Mouse (Mus musculus) liver, embryonic 15.5 days (tissue): Measurements from ENCODE around the gene Filip1l. TPM values are rescaled to one million over a fixed set of nuclear protein-coding genes. Genes with fewer than 3 reads are reported as not detected.

Experiments used
- ATAC-seq: fragments of 200-750 bp; cut with Nextera tagmentation; 2 replicates; pipeline ENCODE4 v1.8.0; 2017; ENCODE audit warnings: moderate number of reproducible peaks, mild to moderate bottlenecking, moderate library complexity; ENCODE audit not compliant: insufficient read depth
- H3K27ac ChIP-seq: fragments of 300-500 bp; sonication (generic); replicated peaks from 2 replicates; pipeline ENCODE4 v1.5.1; 2015; ENCODE audit warnings: mild to moderate bottlenecking, inconsistent platforms
- H3K27me3 ChIP-seq: fragments of 300-500 bp; sonication (generic); 2 replicates; pipeline ENCODE4 v1.6.1; 2015; ENCODE audit warnings: mild to moderate bottlenecking, inconsistent platforms
- H3K36me3 ChIP-seq: fragments of 300-500 bp; sonication (generic); replicated peaks from 2 replicates; pipeline ENCODE4 v1.6.1; 2015; ENCODE audit warnings: moderate library complexity, mild to moderate bottlenecking, inconsistent platforms
- H3K4me1 ChIP-seq: fragments of 300-500 bp; sonication (generic); replicated peaks from 2 replicates; pipeline ENCODE4 v1.6.1; 2015; ENCODE audit warnings: inconsistent platforms
- H3K4me2 ChIP-seq: fragments of 300-500 bp; sonication (generic); 2 replicates; pipeline ENCODE4 v1.6.1; 2015; ENCODE audit warnings: moderate library complexity, mild to moderate bottlenecking, inconsistent platforms
- H3K4me3 ChIP-seq: fragments of 300-500 bp; sonication (generic); replicated peaks from 2 replicates; pipeline ENCODE4 v1.5.1; 2015; ENCODE audit warnings: mild to moderate bottlenecking, inconsistent platforms
- H3K9ac ChIP-seq: fragments of 300-500 bp; sonication (generic); 2 replicates; pipeline ENCODE4 v1.6.1; 2015; ENCODE audit warnings: moderate library complexity, mild to moderate bottlenecking, inconsistent platforms
- H3K9me3 ChIP-seq: fragments of 300-500 bp; sonication (generic); replicated peaks from 2 replicates; pipeline ENCODE4 v1.6.1; 2016; ENCODE audit warnings: inconsistent platforms
- WGBS: fragments of 180-500 bp; shearing (Covaris S2); methylation state at CpG from one replicate; pipeline ENCODE4 v1.1.7; 2015; ENCODE audit warnings: mixed read lengths; ENCODE audit not compliant: insufficient replicate concordance; 5-methylcytosine and 5-hydroxymethylcytosine counted together
- polyA plus RNA-seq: library from polyadenylated mRNA; unstranded; fragments of >200 nt; fragmentation: Nextera tagmentation; extraction: Ambion mirVana; gene quantifications from 2 replicates; pipeline ENCODE4 v1.2.1, GENCODE M21; 2015

The Filip1l gene
- polyA plus RNA-seq, 1 experiment from 2014 or later = 3.6 TPM

DNA sequence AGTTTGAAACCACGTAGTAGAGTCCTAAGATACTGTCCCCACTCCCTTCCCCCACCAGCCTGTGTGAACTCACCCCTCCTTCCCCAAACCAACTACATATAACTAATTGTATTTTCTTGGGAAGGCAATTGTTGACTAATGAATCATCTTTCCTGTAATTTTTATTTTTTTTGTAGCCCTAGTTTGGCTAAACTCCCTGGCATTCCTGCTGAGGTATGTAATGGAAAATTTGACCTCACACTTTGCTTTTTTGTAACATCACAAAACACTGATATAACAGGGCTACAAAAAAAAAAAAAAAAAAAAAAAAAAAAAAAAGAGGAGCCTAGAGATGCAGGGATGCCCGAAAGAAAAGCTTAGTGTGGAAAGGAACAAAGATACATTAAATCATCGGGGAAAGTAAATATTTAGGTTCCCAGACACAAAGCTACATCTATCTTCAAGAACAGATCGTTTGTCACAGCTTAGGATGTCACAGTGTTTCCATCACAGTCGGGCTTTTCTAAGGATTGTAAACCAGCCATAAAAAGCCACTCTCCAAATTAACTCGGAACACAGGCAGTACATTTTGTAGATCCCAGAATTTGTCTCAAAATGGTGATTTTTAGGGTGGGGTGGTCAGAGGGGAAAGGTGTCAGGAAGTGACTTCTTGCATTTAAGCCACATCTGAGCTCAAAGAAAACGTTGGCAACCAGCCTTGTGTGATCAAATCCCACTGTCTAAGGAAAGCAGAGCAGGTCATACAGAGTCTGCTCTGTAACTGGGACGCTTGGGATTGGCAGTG lies 68.1 kb downstream of the Filip1l start:
- Histone ChIP-seq H3K4me2 (no peak overlapping the region), H3K4me1 (no peaks in the 10 kb centered on the region), H3K27ac (no peak overlapping the region), H3K4me3 (no peak overlapping the region), H3K9me3 (no peaks in the 10 kb centered on the region), H3K27me3 (no peaks in the 10 kb centered on the region), H3K36me3 (no peaks in the 10 kb centered on the region), H3K9ac (no peak overlapping the region)
- WGBS = 30% methylated on average over 8 of the region's 8 CpGs
- no peak for ATAC-seq

DNA sequence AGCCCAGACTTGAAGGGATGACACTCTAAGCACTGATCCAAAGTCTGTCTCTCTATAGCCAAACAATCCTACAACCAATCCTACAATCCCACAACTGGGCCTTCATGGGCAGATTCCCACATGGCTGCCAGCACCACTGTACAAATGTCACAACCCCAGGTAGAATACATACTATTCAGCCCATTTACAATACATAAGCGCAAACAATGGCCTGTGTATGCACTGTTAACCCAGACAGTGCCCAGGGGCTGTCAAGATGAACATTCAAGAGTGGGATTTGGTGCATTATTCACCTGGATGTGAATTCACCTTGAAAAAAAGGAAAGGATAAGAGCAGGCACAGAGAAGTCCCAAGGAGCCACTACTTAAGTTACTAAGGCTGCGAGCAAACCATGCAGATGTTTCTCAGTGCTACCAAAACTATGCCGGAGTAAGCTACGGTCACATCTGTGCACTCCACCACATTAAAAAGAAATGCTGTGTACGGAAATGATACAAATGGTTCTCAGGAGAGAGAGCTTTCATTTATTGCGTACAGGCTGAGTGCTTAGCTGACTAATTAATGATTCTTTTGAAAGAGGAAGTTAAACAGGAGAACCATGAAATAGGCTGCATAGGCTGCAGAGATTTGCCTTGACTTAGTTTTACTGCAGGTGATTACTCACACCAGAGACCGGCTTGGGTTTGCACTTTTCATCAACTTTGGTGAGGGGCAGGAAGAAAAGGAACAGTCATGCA lies 69.0 kb downstream of the Filip1l start:
- ATAC-seq = no peak
- no peaks in the 10 kb centered on the region for H3K27me3 ChIP-seq
- no peaks in the 10 kb centered on the region for H3K9me3 ChIP-seq
- H3K36me3 ChIP-seq = no peaks in the 10 kb centered on the region
- H3K27ac ChIP-seq = no peak overlapping the region
- H3K4me1 ChIP-seq = no peaks in the 10 kb centered on the region
- 64% methylated on average over 7 of the region's 7 CpGs for WGBS
- no peak overlapping the region for H3K4me3 ChIP-seq
- H3K9ac ChIP-seq = no peak overlapping the region
- no peak overlapping the region for H3K4me2 ChIP-seq

DNA sequence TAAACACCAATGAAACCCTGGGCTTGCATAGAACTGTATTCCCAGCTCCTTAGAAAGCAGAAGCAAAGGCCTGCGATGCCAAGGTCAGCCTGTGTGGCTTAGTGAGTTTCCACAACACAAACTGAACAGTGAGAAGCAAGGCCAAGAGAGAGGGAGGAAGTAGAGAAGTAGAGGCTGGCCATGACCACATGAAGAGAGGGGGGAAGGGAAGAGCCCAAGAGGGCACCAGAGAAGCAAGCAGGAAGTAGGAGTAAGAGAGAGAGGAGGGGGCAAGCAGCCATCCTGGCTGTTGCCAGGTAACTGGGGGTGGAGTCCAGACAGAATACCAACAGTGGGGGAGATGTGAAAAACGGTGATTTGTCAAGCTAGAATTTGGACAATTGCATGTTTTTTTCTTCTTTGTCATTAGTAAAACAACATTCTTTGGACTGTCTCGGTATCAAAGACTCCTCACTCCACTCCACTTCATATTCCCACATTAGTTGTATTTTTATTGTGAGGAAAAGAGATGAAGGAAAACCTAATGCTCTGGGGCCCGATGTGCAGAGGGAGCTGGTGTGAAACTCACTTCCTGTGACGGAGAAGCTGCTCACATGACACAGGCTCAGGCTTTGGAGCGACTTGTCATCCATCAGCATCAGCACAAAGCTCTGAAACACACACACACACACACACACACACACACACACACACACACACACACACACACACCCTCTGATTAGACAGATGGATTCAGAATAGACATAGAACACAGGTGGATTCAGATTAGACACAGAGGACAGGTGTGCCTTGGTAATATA lies 70.3 kb downstream of the Filip1l start:
- 35% methylated on average over 6 of the region's 6 CpGs for WGBS
- H3K4me3 ChIP-seq = no peak overlapping the region
- H3K4me1 ChIP-seq = no peaks in the 10 kb centered on the region
- no peaks in the 10 kb centered on the region for H3K9me3 ChIP-seq
- no peak for ATAC-seq
- H3K36me3 ChIP-seq = no peaks in the 10 kb centered on the region
- no peak overlapping the region for H3K4me2 ChIP-seq
- no peak overlapping the region for H3K9ac ChIP-seq
- no peak overlapping the region for H3K27ac ChIP-seq
- no peaks in the 10 kb centered on the region for H3K27me3 ChIP-seq

DNA sequence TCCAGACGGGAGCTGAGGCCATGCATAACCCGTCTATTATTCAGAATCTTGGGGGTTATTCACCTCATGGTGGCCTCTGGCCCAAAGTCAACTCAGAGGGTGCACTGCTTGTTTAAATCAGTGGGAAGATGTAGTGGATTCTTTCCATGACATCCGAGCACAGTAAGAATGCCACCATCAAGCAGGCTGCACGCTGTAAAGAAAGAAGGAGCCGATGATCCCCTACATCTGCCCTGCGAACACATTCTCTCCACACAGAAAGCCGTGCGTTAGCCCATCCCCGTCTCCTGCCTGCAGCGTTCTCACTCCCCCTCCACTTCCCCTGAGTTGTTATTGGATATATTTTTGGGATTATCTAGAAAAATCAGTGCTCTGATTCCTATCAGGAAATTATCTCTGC lies 73.8 kb downstream of the Filip1l start:
- H3K27me3 ChIP-seq = no peaks in the 10 kb centered on the region
- WGBS = 73% methylated on average over 10 of the region's 10 CpGs
- H3K9ac ChIP-seq = no peak overlapping the region
- no peak overlapping the region for H3K4me2 ChIP-seq
- no peaks in the 10 kb centered on the region for H3K4me1 ChIP-seq
- H3K9me3 ChIP-seq = no peaks in the 10 kb centered on the region
- H3K4me3 ChIP-seq = no peak overlapping the region
- ATAC-seq = no peak
- no peaks in the 10 kb centered on the region for H3K36me3 ChIP-seq
- H3K27ac ChIP-seq = no peak overlapping the region

DNA sequence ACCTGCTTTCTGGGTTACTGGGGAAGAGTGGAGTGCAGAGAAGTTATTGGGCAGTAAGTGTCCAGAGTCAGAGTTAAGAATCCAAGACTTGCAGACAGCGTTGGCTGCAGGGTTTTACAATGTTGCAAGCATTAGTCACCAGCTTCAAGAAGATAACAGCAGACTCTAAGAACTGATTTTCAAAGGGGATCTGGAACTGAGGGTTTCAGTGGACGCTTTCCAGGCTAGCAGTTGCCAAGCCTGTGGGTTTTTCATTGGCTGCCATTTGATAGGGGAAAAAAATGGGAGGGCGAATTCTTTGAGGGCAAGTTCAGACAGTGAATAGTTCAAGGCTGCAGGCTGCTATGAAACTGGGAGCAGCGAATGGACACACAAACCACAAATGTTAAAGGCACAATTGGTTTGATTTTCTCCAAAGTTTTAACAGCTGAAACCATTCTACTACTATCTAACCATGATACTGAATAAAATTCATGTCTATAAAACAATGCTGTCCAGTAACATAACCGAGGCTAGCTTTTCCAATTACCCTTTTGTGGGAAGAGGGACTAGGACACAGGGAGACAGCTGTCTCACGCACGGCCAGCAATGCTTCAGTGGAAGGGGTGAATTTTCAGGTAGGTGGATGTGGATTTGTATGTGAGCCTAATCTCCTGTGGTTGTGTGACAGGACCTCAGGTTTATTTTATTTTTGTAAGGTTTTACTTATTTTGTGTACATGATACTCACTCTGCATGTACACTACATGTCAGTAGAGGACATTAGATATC lies 74.8 kb downstream of the Filip1l start:
- H3K27me3 ChIP-seq = no peaks in the 10 kb centered on the region
- H3K4me2 ChIP-seq = no peak overlapping the region
- no peak overlapping the region for H3K27ac ChIP-seq
- no peaks in the 10 kb centered on the region for H3K36me3 ChIP-seq
- no peak for ATAC-seq
- H3K9me3 ChIP-seq = no peaks in the 10 kb centered on the region
- 62% methylated on average over 7 of the region's 7 CpGs for WGBS
- no peak overlapping the region for H3K4me3 ChIP-seq
- no peak overlapping the region for H3K9ac ChIP-seq
- no peaks in the 10 kb centered on the region for H3K4me1 ChIP-seq

DNA sequence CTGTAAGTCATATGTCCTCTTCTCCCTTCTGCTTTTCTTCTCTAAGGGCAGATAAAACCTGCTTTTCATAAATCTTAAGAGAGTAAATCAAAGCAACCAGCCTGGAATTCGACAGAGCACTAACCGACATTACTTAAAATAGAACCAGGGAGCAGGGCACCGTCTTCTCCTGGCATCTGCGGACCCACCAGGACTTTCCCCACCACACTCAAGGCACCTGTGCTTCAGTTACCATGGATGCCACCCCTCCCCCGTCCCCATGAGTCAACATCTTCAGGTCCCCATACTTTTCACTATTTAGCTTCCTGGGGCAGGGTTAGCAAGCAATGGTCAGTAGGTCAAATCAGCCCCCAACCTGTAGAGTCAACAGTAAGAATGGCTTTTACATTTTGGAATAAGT lies 76.1 kb downstream of the Filip1l start:
- no peaks in the 10 kb centered on the region for H3K36me3 ChIP-seq
- no peaks in the 10 kb centered on the region for H3K4me1 ChIP-seq
- no peak for ATAC-seq
- 68% methylated on average over 5 of the region's 5 CpGs for WGBS
- no peaks in the 10 kb centered on the region for H3K27me3 ChIP-seq
- no peak overlapping the region for H3K4me3 ChIP-seq
- H3K27ac ChIP-seq = no peak overlapping the region
- no peak overlapping the region for H3K9ac ChIP-seq
- no peak overlapping the region for H3K4me2 ChIP-seq
- no peaks in the 10 kb centered on the region for H3K9me3 ChIP-seq

DNA sequence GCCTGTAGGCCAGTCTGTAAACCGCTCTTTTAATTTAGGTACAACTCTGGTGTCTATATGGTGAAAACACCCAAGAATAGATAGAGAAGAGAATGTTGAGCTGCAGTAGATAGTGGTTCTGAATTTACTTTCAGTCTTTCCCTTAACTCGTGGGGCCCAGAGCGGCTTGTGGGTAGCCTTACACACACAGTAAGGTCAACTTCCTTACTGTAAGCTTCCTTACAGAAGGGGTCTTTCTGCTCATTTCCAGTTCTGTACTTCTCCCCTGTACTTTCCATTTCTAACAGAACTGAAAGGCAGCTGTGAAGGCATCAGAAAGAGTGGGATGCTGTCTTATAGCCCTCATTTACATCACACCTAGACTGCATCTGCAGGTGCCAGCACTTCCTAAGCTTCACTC lies 78.4 kb downstream of the Filip1l start:
- no peak overlapping the region for H3K4me3 ChIP-seq
- WGBS = 58% methylated on average over 3 of the region's 3 CpGs
- ATAC-seq = no peak
- H3K27ac ChIP-seq = no peak overlapping the region
- no peak overlapping the region for H3K9ac ChIP-seq
- no peaks in the 10 kb centered on the region for H3K4me1 ChIP-seq
- no peaks in the 10 kb centered on the region for H3K9me3 ChIP-seq
- no peak overlapping the region for H3K4me2 ChIP-seq
- H3K36me3 ChIP-seq = no peaks in the 10 kb centered on the region
- H3K27me3 ChIP-seq = no peaks in the 10 kb centered on the region

DNA sequence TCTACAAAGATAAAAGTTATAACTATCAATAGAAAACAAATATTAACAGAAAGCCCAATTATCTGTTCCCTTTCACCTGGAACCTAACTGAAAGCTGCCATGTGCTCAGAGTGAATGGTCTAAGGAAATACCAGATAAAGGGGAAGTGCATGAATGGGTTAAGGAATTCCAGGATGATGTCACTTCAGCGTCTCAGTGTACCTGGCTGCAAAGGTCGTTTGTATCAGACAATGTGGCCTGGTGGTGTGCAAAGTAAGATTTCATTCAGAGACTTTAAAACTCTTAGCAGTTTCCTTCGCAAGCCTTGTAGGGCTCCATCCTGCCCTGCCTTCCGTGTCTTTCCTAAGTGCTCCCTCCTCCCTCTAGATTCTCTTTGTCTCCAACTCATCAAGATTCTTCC lies 80.3 kb downstream of the Filip1l start:
- ATAC-seq = no peak
- Histone ChIP-seq H3K36me3 (no peaks in the 10 kb centered on the region), H3K4me2 (no peak overlapping the region), H3K4me1 (no peaks in the 10 kb centered on the region), H3K27me3 (no peaks in the 10 kb centered on the region), H3K9ac (no peak overlapping the region), H3K27ac (no peak overlapping the region), H3K9me3 (no peaks in the 10 kb centered on the region), H3K4me3 (no peak overlapping the region)
- 54% methylated on average over 4 of the region's 4 CpGs for WGBS

DNA sequence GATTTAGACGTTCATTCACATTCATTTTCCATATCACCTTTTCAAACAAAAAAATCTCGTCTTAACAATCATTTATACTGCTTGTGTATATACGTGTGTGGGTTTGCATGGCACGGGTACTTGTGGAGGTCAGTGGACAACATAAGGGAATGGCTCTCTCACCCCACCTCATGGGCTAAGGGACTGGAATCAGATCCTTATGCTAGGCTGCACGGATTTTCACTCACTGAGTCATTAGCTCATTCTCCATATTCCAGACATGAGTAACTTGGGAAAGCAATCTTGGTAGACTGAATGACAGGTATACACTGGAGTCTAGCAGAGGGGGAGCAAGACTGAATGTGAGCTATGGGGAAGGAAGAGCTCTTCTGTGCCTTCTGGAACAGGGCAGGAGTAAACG lies 80.8 kb downstream of the Filip1l start:
- 62% methylated on average over 6 of the region's 6 CpGs for WGBS
- Histone ChIP-seq H3K4me1 (no peaks in the 10 kb centered on the region), H3K27me3 (no peaks in the 10 kb centered on the region), H3K36me3 (no peaks in the 10 kb centered on the region), H3K27ac (no peak overlapping the region), H3K9me3 (no peaks in the 10 kb centered on the region), H3K4me3 (no peak overlapping the region), H3K4me2 (no peak overlapping the region), H3K9ac (no peak overlapping the region)
- no peak for ATAC-seq

DNA sequence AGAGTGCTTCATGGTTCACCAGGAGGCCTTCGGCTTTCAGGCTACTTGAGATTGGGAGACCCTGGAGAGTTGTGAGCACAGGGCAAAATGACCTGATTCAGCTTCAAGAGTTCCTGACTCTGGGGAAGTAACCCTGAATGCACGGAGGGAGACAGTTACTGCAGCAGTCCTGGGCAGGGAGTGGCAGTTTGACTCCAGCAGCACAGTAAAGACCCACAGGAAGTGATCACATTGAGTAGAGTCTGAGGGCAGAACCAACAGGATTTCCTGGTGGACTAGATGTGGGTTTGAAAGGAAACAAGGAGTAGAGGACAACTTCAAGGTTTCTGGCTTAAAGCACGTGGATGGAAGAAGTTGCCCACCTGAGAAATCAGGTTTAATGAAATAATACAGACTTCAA lies 81.7 kb downstream of the Filip1l start:
- WGBS = 25% methylated on average over 3 of the region's 3 CpGs

More for the DNA sequence above, 81.7 kb downstream of the Filip1l start:
- no peak for ATAC-seq
- Histone ChIP-seq H3K36me3 (no peaks in the 10 kb centered on the region), H3K9me3 (no peaks in the 10 kb centered on the region), H3K4me3 (no peak overlapping the region), H3K4me2 (no peak overlapping the region), H3K4me1 (no peaks in the 10 kb centered on the region), H3K27me3 (no peaks in the 10 kb centered on the region), H3K27ac (no peak overlapping the region), H3K9ac (no peak overlapping the region)
